Comparison of ENCODE assay signal across 8 mouse cellular contexts in genomic region chr17:66075827-66076173, GRCm38 (mm10). TPM values are rescaled to one million over a fixed set of nuclear protein-coding genes. Genes with fewer than 3 reads are reported as not detected.
DNase-seq lines count a peak whose midpoint lies in the region; ATAC-seq lines count a peak whose summit lies in the region.

No protein-coding gene starts in this region.

- peak overlapping the region; percentile 92 for H3K27ac ChIP-seq in hindbrain, embryonic 10.5 days
- H3K27ac ChIP-seq in stomach, embryonic 15.5 days: peak overlapping the region; percentile 91

- peaks cover 20% of the 10 kb centered on the region for H3K36me3 ChIP-seq in hindbrain, embryonic 10.5 days
- H3K36me3 ChIP-seq in stomach, embryonic 15.5 days: 0 out of 2 replicates have a peak, but pooled peaks cover 4% of the 10 kb centered on the region

- peak overlapping the region; percentile 80 for H3K4me2 ChIP-seq in stomach, embryonic 15.5 days

- peaks cover 18% of the 10 kb centered on the region; the same call in 1 of the 2 replicates for H3K27me3 ChIP-seq in hindbrain, embryonic 10.5 days (ENCODE audit: insufficient read depth, poor library complexity, severe bottlenecking)
- H3K27me3 ChIP-seq in stomach, embryonic 15.5 days (replicated peaks): no peaks in the 10 kb centered on the region

- peaks cover 18% of the 10 kb centered on the region for H3K4me1 ChIP-seq in hindbrain, embryonic 10.5 days (replicated peaks)
- H3K4me1 ChIP-seq in stomach, embryonic 15.5 days: no peaks in the 10 kb centered on the region

- DNase-seq in kidney, postnatal 36 days: peak; percentile 8 to 12
- DNase-seq in kidney, adult 9 months: no peak
- no peak for DNase-seq in hindbrain, embryonic 10.5 days (ENCODE audit: low spot score)
- peak; percentile 16 for DNase-seq in lung, postnatal 10 days
- no peak for DNase-seq in ovary, postnatal 14 days (ENCODE audit: low spot score)
- no peak for DNase-seq in ovary, postnatal 36 days (ENCODE audit: low spot score)

- peak overlapping the region; percentile 74 for H3K9ac ChIP-seq in stomach, embryonic 15.5 days

- 11% methylated on average over 12 of the region's 12 CpGs for WGBS in hindbrain, embryonic 10.5 days
- 4% methylated on average over 12 of the region's 12 CpGs for WGBS in stomach, embryonic 15.5 days

- H3K4me3 ChIP-seq in hindbrain, embryonic 10.5 days: peak overlapping the region; percentile 86
- H3K4me3 ChIP-seq in stomach, embryonic 15.5 days (replicated peaks): peak overlapping the region; percentile 99

- peak; percentile 19 for ATAC-seq in common myeloid progenitor, adult 5-6 weeks (replicated peaks; ENCODE audit: low read depth, poor library complexity, severe bottlenecking)
- no peak for ATAC-seq in stomach, embryonic 15.5 days (ENCODE audit: insufficient read depth, low FRiP score, low read depth)

- H3K9me3 ChIP-seq in hindbrain, embryonic 10.5 days: no peaks in the 10 kb centered on the region
- no peaks in the 10 kb centered on the region for H3K9me3 ChIP-seq in stomach, embryonic 15.5 days

RNA-seq across cellular contexts. Expression of gene Ankrd12, which starts 1.1 kb away (rescaled TPM):
- 50.5 and 62.8 TPM in 2 replicates for total RNA-seq in common myeloid progenitor, adult 5-6 weeks (2017)
- 15.9 and 20.2 TPM in 2 replicates for polyA plus RNA-seq in hindbrain, embryonic 10.5 days (2016; fragmentation: Nextera tagmentation; extraction: Ambion mirVana)
- polyA plus RNA-seq in stomach, embryonic 15.5 days (2015; fragmentation: Nextera tagmentation; extraction: Ambion mirVana): 29.0 and 29.9 TPM in 2 replicates

RNA-seq across cellular contexts. Expression of gene Ndufv2, which starts 25.6 kb away (rescaled TPM):
- 219 and 270 TPM in 2 replicates for total RNA-seq in common myeloid progenitor, adult 5-6 weeks (2017)
- 326 and 335 TPM in 2 replicates for polyA plus RNA-seq in hindbrain, embryonic 10.5 days (2016; fragmentation: Nextera tagmentation; extraction: Ambion mirVana)
- 349 and 368 TPM in 2 replicates for polyA plus RNA-seq in stomach, embryonic 15.5 days (2015; fragmentation: Nextera tagmentation; extraction: Ambion mirVana)

RNA-seq across cellular contexts. Expression of gene Washc1, which starts 35.5 kb away (rescaled TPM):
- total RNA-seq in common myeloid progenitor, adult 5-6 weeks (2017): 25.9 and 27.5 TPM in 2 replicates
- 31.8 and 34.5 TPM in 2 replicates for polyA plus RNA-seq in hindbrain, embryonic 10.5 days (2016; fragmentation: Nextera tagmentation; extraction: Ambion mirVana)
- 33.3 and 37.8 TPM in 2 replicates for polyA plus RNA-seq in stomach, embryonic 15.5 days (2015; fragmentation: Nextera tagmentation; extraction: Ambion mirVana)

RNA-seq across cellular contexts. Expression of gene Ddx11, which starts 47.5 kb away (rescaled TPM):
- total RNA-seq in common myeloid progenitor, adult 5-6 weeks (2017): 17.1 and 25.4 TPM in 2 replicates
- polyA plus RNA-seq in hindbrain, embryonic 10.5 days (2016; fragmentation: Nextera tagmentation; extraction: Ambion mirVana): 22.8 and 26.9 TPM in 2 replicates
- polyA plus RNA-seq in stomach, embryonic 15.5 days (2015; fragmentation: Nextera tagmentation; extraction: Ambion mirVana): 17.3 and 21.9 TPM in 2 replicates

Comparison
In these comparisons a context has a peak if more than half of its experiments do, and no peak if none do; other contexts are left out.
1. DNase-seq: peak in kidney, postnatal 36 days (2 of 2) and lung, postnatal 10 days (single experiment); none in kidney, adult 9 months (single experiment), hindbrain, embryonic 10.5 days (single experiment), ovary, postnatal 14 days (single experiment) and ovary, postnatal 36 days (single experiment).